Mouse (Mus musculus) heart, adult 2 months (tissue): ENCODE results near the gene Btnl2. TPM values are rescaled to one million over a fixed set of nuclear protein-coding genes. Genes with fewer than 3 reads are reported as not detected.

ENCODE experiments used
- DNase-seq, 2 experiments: peaks; one replicate each; pipeline ENCODE4 v3.0.0; 2021
- H3K27ac ChIP-seq: fragments of 200-600 bp; 2 replicates; pipeline ENCODE4 v1.8.1; 2022
- H3K27me3 ChIP-seq: fragments of 200-500 bp; 2 replicates; pipeline ENCODE4 v1.6.1; 2012; ENCODE audit warnings: mild to moderate bottlenecking, low read length, inconsistent platforms, mixed read lengths; ENCODE audit not compliant: control insufficient read depth, insufficient read depth
- H3K36me3 ChIP-seq: fragments of 200-500 bp; 2 replicates; pipeline ENCODE4 v1.6.1; 2012; ENCODE audit warnings: low read length, inconsistent platforms; ENCODE audit not compliant: control insufficient read depth, insufficient read depth
- H3K4me1 ChIP-seq: fragments of 200-500 bp; 2 replicates; pipeline ENCODE4 v1.6.1; 2011; ENCODE audit warnings: low read length; ENCODE audit not compliant: control insufficient read depth, insufficient read depth
- H3K4me3 ChIP-seq: fragments of 200-600 bp; 2 replicates; pipeline ENCODE4 v1.8.1; 2022
- H3K79me2 ChIP-seq: fragments of 200-500 bp; replicated peaks from 2 replicates; pipeline ENCODE4 v1.6.1; 2012; ENCODE audit warnings: mild to moderate bottlenecking, inconsistent platforms, low read length, moderate library complexity, mixed read lengths; ENCODE audit not compliant: control insufficient read depth, insufficient read depth
- H3K9ac ChIP-seq: fragments of 200-500 bp; 2 replicates; pipeline ENCODE4 v1.6.1; 2012; ENCODE audit warnings: low read depth, mild to moderate bottlenecking, control low read depth, inconsistent platforms, low read length, mixed read lengths
- CTCF ChIP-seq: fragments of 200-600 bp; IDR thresholded peaks from 2 replicates; pipeline ENCODE4 v1.8.1; 2022; ENCODE audit warnings: antibody characterized with exemption, mild to moderate bottlenecking, moderate library complexity
- EP300 ChIP-seq: fragments of 200-500 bp; IDR thresholded peaks from 2 replicates; pipeline ENCODE4 v1.6.1; 2011; ENCODE audit warnings: low read depth, low read length, control low read depth; ENCODE audit not compliant: insufficient read depth
- POLR2A ChIP-seq: fragments of 200-500 bp; IDR thresholded peaks from 2 replicates; pipeline ENCODE4 v1.6.1; 2011; ENCODE audit warnings: mild to moderate bottlenecking, low read depth, low read length, control low read depth; ENCODE audit not compliant: insufficient read depth
- WGBS: fragments of 180-500 bp; shearing (Covaris S2); methylation state at CpG from one replicate; pipeline ENCODE4 v1.1.7; 2018; 5-methylcytosine and 5-hydroxymethylcytosine counted together
- intact Hi-C: fragments of 180-260 bp; cut with DNase I; formaldehyde crosslinking; loops from one replicate; pipeline ENCODE4 v1.15.1; 2025
- polyA plus RNA-seq: library from polyadenylated mRNA; depleted of rRNA; stranded (reverse); fragments of >200 nt; gene quantifications from 2 replicates; pipeline ENCODE4 v1.2.3, GENCODE M21; 2012
- total RNA-seq, 2 experiments: library from RNA; stranded (reverse); gene quantifications; 2 replicates each; pipeline ENCODE4 v1.2.3; 2021

Btnl2 gene
- total and polyA plus RNA-seq, 3 experiments: 0.31 to 0.44 (median 0.41) TPM

- Histone ChIP-seq H3K9ac (no peak overlapping the region), H3K79me2 (no peaks in the 10 kb centered on the region), H3K36me3 (no peaks in the 10 kb centered on the region), H3K4me1 (no peaks in the 10 kb centered on the region), H3K4me3 (no peak overlapping the region), H3K27ac (no peak overlapping the region), H3K27me3 (no peaks in the 10 kb centered on the region)
- 78% methylated on average over 6 of the region's 6 CpGs for WGBS
- intact Hi-C loops: no loop called here
- TF ChIP-seq POLR2A (no peak), EP300 (no peak), CTCF (no peak)
- DNase-seq: no peak
These were observed 18.6 kb downstream of the Btnl2 start for GRCm38 (mm10) chr17:34373055-34373709.

GRCm38 (mm10) chr17:34376847-34377246, 22.2 kb downstream of the Btnl2 start, which contains the start of gene Btnl1:
Btnl1 (plus strand) TSS chr17:34377132.
- Histone ChIP-seq H3K27me3 (no peaks in the 10 kb centered on the region), H3K27ac (no peak within 1 kb of the TSS), H3K4me3 (no peak within 1 kb of the TSS), H3K9ac (no peak within 1 kb of the TSS), H3K4me1 (no peaks in the 10 kb centered on the region), H3K36me3 (no peaks in the 10 kb centered on the region), H3K79me2 (no peaks in the 10 kb centered on the region)
- WGBS: 68% methylated on average over 2 of the region's 2 CpGs
- intact Hi-C loops: no loop called here
- no peak for TF ChIP-seq CTCF
- no peak for TF ChIP-seq EP300
- no peak for TF ChIP-seq POLR2A
- DNase-seq: no peak

GRCm38 (mm10) chr17:34377450-34378209, 23.0 kb downstream of the Btnl2 start:
- WGBS: 39% methylated on average over 6 of the region's 6 CpGs
- Histone ChIP-seq H3K9ac (no peak overlapping the region), H3K4me3 (no peak overlapping the region), H3K27me3 (no peaks in the 10 kb centered on the region), H3K27ac (no peak overlapping the region), H3K4me1 (no peaks in the 10 kb centered on the region), H3K36me3 (no peaks in the 10 kb centered on the region), H3K79me2 (no peaks in the 10 kb centered on the region)
- intact Hi-C loops: no loop called here
- TF ChIP-seq CTCF (no peak), EP300 (no peak), POLR2A (no peak)
- no peak for DNase-seq

- no peak overlapping the region for H3K27ac ChIP-seq
- H3K79me2 ChIP-seq: no peaks in the 10 kb centered on the region
- no peak for DNase-seq
- no peaks in the 10 kb centered on the region for H3K36me3 ChIP-seq
- H3K4me3 ChIP-seq: no peak overlapping the region
- no peaks in the 10 kb centered on the region for H3K4me1 ChIP-seq
- TF ChIP-seq CTCF (no peak), EP300 (no peak), POLR2A (no peak)
- no peak overlapping the region for H3K9ac ChIP-seq
- intact Hi-C loops: no loop called here
- 65% methylated on average over 2 of the region's 2 CpGs for WGBS
- no peaks in the 10 kb centered on the region for H3K27me3 ChIP-seq
These were observed 24.1 kb downstream of the Btnl2 start for GRCm38 (mm10) chr17:34378716-34379115.

- Histone ChIP-seq H3K4me1 (no peaks in the 10 kb centered on the region), H3K9ac (no peak overlapping the region), H3K4me3 (no peak overlapping the region), H3K79me2 (no peaks in the 10 kb centered on the region), H3K27ac (no peak overlapping the region), H3K27me3 (no peaks in the 10 kb centered on the region), H3K36me3 (no peaks in the 10 kb centered on the region)
- TF ChIP-seq POLR2A (no peak), CTCF (no peak), EP300 (no peak)
- intact Hi-C loops: no loop called here
- DNase-seq: no peak
- WGBS: 83% methylated on average over 7 of the region's 7 CpGs
These were observed 24.8 kb downstream of the Btnl2 start for GRCm38 (mm10) chr17:34379451-34379850.

GRCm38 (mm10) chr17:34381876-34382275, 27.3 kb downstream of the Btnl2 start:
- Histone ChIP-seq H3K79me2 (no peaks in the 10 kb centered on the region), H3K27me3 (no peaks in the 10 kb centered on the region), H3K4me3 (no peak overlapping the region), H3K9ac (no peak overlapping the region), H3K4me1 (no peaks in the 10 kb centered on the region), H3K27ac (no peak overlapping the region), H3K36me3 (no peaks in the 10 kb centered on the region)
- TF ChIP-seq POLR2A: no peak
- no peak for TF ChIP-seq EP300
- TF ChIP-seq CTCF: no peak
- DNase-seq: no peak
- 67% methylated on average over 11 of the region's 11 CpGs for WGBS
- intact Hi-C loops: no loop called here
